Mouse (Mus musculus) forebrain, embryonic 12.5 days (tissue): ENCODE data around the gene Pex10. TPM values are rescaled to one million over a fixed set of nuclear protein-coding genes. Genes with fewer than 3 reads are reported as not detected.

Experiments
- ATAC-seq: fragments of 200-750 bp; cut with Nextera tagmentation; 2 replicates; pipeline ENCODE4 v1.8.0; 2017; ENCODE audit warnings: moderate TSS enrichment; ENCODE audit not compliant: low FRiP score
- H3K27ac ChIP-seq: fragments of 300-500 bp; sonication (generic); 2 replicates; pipeline ENCODE4 v1.5.1; 2016; ENCODE audit warnings: mild to moderate bottlenecking
- H3K27me3 ChIP-seq: fragments of 300-500 bp; sonication (generic); 2 replicates; pipeline ENCODE4 v1.6.1; 2016; ENCODE audit warnings: mild to moderate bottlenecking
- H3K36me3 ChIP-seq: fragments of 300-500 bp; sonication (generic); replicated peaks from 2 replicates; pipeline ENCODE4 v1.6.1; 2016; ENCODE audit warnings: mild to moderate bottlenecking
- H3K4me1 ChIP-seq: fragments of 300-500 bp; sonication (generic); 2 replicates; pipeline ENCODE4 v1.6.1; 2016
- H3K4me2 ChIP-seq: fragments of 300-500 bp; sonication (generic); 2 replicates; pipeline ENCODE4 v1.6.1; 2016; ENCODE audit warnings: mild to moderate bottlenecking, moderate library complexity
- H3K4me3 ChIP-seq: fragments of 300-500 bp; sonication (generic); replicated peaks from 2 replicates; pipeline ENCODE4 v1.5.1; 2016; ENCODE audit warnings: mild to moderate bottlenecking
- H3K9ac ChIP-seq: fragments of 300-500 bp; sonication (generic); 2 replicates; pipeline ENCODE4 v1.6.1; 2016; ENCODE audit warnings: mild to moderate bottlenecking
- H3K9me3 ChIP-seq: fragments of 300-500 bp; sonication (generic); 2 replicates; pipeline ENCODE4 v1.6.1; 2016
- WGBS: fragments of 180-500 bp; shearing (Covaris S2); methylation state at CpG from one replicate; pipeline ENCODE4 v1.1.7; 2016; 5-methylcytosine and 5-hydroxymethylcytosine counted together
- polyA plus RNA-seq: library from polyadenylated mRNA; unstranded; fragments of >200 nt; fragmentation: Nextera tagmentation; extraction: Ambion mirVana; gene quantifications from 2 replicates; pipeline ENCODE4 v1.2.1, GENCODE M21; 2016

The Pex10 gene
- polyA plus RNA-seq = 17.2 and 19.3 TPM in 2 replicates

GRCm38 (mm10) chr4:155066834-155067522 lies at the start of gene Pex10:
Pex10 (plus strand) TSS chr4:155067016.
- no peaks in the 10 kb centered on the region for H3K9me3 ChIP-seq
- ATAC-seq = peak; percentile 94
- H3K4me1 ChIP-seq = peaks cover 23% of the 10 kb centered on the region
- peak within 1 kb of the TSS; percentile 71 for H3K4me2 ChIP-seq
- WGBS = under 1% methylated on average over 48 of the region's 48 CpGs
- peak within 1 kb of the TSS; percentile 77 for H3K27ac ChIP-seq
- H3K27me3 ChIP-seq = peaks cover 15% of the 10 kb centered on the region; the same call in 1 of the 2 replicates
- H3K9ac ChIP-seq = peak within 1 kb of the TSS; percentile 71
- peak within 1 kb of the TSS; percentile 55 for H3K4me3 ChIP-seq
- H3K36me3 ChIP-seq = peaks cover 40% of the 10 kb centered on the region

- no peak overlapping the region for H3K4me2 ChIP-seq
- peaks cover 77% of the 10 kb centered on the region for H3K4me1 ChIP-seq
- peaks cover 30% of the 10 kb centered on the region for H3K27me3 ChIP-seq
- H3K27ac ChIP-seq = no peak overlapping the region
- ATAC-seq = no peak
- H3K36me3 ChIP-seq = no peaks in the 10 kb centered on the region
- H3K9me3 ChIP-seq = no peaks in the 10 kb centered on the region
- 77% methylated on average over 11 of the region's 11 CpGs for WGBS
- H3K9ac ChIP-seq = no peak overlapping the region
- H3K4me3 ChIP-seq = no peak overlapping the region
These were observed 49.5 kb upstream of the Pex10 start for GRCm38 (mm10) chr4:155017253-155017878.

- Histone ChIP-seq H3K4me3 (no peak overlapping the region), H3K27me3 (peaks cover 30% of the 10 kb centered on the region), H3K4me1 (peaks cover 74% of the 10 kb centered on the region), H3K27ac (no peak overlapping the region), H3K4me2 (no peak overlapping the region; the same call in 1 of the 2 replicates), H3K36me3 (no peaks in the 10 kb centered on the region), H3K9ac (no peak overlapping the region), H3K9me3 (no peaks in the 10 kb centered on the region)
- WGBS = 79% methylated on average over 8 of the region's 8 CpGs
- ATAC-seq = no peak
These were observed 48.8 kb upstream of the Pex10 start for GRCm38 (mm10) chr4:155018066-155018465.

GRCm38 (mm10) chr4:155018601-155019335 lies 48.0 kb upstream of the Pex10 start:
- Histone ChIP-seq H3K27me3 (peaks cover 24% of the 10 kb centered on the region), H3K4me3 (peak overlapping the region; percentile 25), H3K27ac (peak overlapping the region; percentile 9; the same call in 1 of the 2 replicates), H3K4me1 (peaks cover 72% of the 10 kb centered on the region), H3K9ac (peak overlapping the region; percentile 17; the same call in 1 of the 2 replicates), H3K9me3 (no peaks in the 10 kb centered on the region), H3K36me3 (no peaks in the 10 kb centered on the region), H3K4me2 (peak overlapping the region; percentile 49)
- 5% methylated on average over 15 of the region's 15 CpGs for WGBS
- peak; percentile 61; the same call in 1 of the 2 replicates for ATAC-seq

GRCm38 (mm10) chr4:155019336-155019847 lies 47.4 kb upstream of the Pex10 start:
- peak overlapping the region; percentile 49 for H3K4me2 ChIP-seq
- H3K9me3 ChIP-seq = no peaks in the 10 kb centered on the region
- H3K27ac ChIP-seq = peak overlapping the region; percentile 33
- peak; percentile 62; the same call in 1 of the 2 replicates for ATAC-seq
- peaks cover 71% of the 10 kb centered on the region for H3K4me1 ChIP-seq
- no peaks in the 10 kb centered on the region for H3K36me3 ChIP-seq
- H3K9ac ChIP-seq = peak overlapping the region; percentile 17; the same call in 1 of the 2 replicates
- H3K4me3 ChIP-seq = peak overlapping the region; percentile 25
- H3K27me3 ChIP-seq = peaks cover 19% of the 10 kb centered on the region
- WGBS = under 1% methylated on average over 10 of the region's 10 CpGs

GRCm38 (mm10) chr4:155020141-155020540 lies 46.7 kb upstream of the Pex10 start:
- Histone ChIP-seq H3K36me3 (no peaks in the 10 kb centered on the region), H3K4me3 (no peak overlapping the region), H3K4me2 (no peak overlapping the region), H3K27ac (peak overlapping the region; percentile 33), H3K27me3 (peaks cover 19% of the 10 kb centered on the region), H3K4me1 (peaks cover 77% of the 10 kb centered on the region), H3K9me3 (no peaks in the 10 kb centered on the region), H3K9ac (no peak overlapping the region)
- WGBS = 80% methylated on average over 1 of the region's 1 CpGs
- ATAC-seq = no peak

- Histone ChIP-seq H3K9me3 (no peaks in the 10 kb centered on the region), H3K9ac (no peak overlapping the region), H3K27me3 (peaks cover 19% of the 10 kb centered on the region), H3K4me3 (no peak overlapping the region), H3K36me3 (no peaks in the 10 kb centered on the region), H3K27ac (no peak overlapping the region), H3K4me2 (no peak overlapping the region), H3K4me1 (peaks cover 76% of the 10 kb centered on the region)
- WGBS = 48% methylated on average over 9 of the region's 9 CpGs
- no peak for ATAC-seq
These were observed 46.0 kb upstream of the Pex10 start for GRCm38 (mm10) chr4:155020813-155021212.

- WGBS = 71% methylated on average over 7 of the region's 7 CpGs
- peaks cover 13% of the 10 kb centered on the region for H3K27me3 ChIP-seq
- H3K4me1 ChIP-seq = peaks cover 64% of the 10 kb centered on the region
- H3K4me2 ChIP-seq = no peak overlapping the region
- H3K36me3 ChIP-seq = no peaks in the 10 kb centered on the region
- H3K9ac ChIP-seq = no peak overlapping the region
- no peak overlapping the region for H3K27ac ChIP-seq
- no peak overlapping the region for H3K4me3 ChIP-seq
- H3K9me3 ChIP-seq = no peaks in the 10 kb centered on the region
- ATAC-seq = no peak
These were observed 44.5 kb upstream of the Pex10 start for GRCm38 (mm10) chr4:155022228-155022855.

- Histone ChIP-seq H3K4me3 (no peak overlapping the region), H3K9ac (no peak overlapping the region), H3K9me3 (no peaks in the 10 kb centered on the region), H3K27me3 (no peaks in the 10 kb centered on the region), H3K4me1 (peaks cover 47% of the 10 kb centered on the region), H3K27ac (peak overlapping the region; percentile 78), H3K36me3 (no peaks in the 10 kb centered on the region), H3K4me2 (no peak overlapping the region)
- ATAC-seq = peak; percentile 45; the same call in 1 of the 2 replicates
- WGBS = 77% methylated on average over 11 of the region's 11 CpGs
These were observed 42.4 kb upstream of the Pex10 start for GRCm38 (mm10) chr4:155024170-155025010.

GRCm38 (mm10) chr4:155033115-155033514 lies 33.7 kb upstream of the Pex10 start:
- no peak overlapping the region for H3K4me2 ChIP-seq
- no peaks in the 10 kb centered on the region for H3K9me3 ChIP-seq
- H3K27me3 ChIP-seq = peaks cover 67% of the 10 kb centered on the region
- peaks cover 33% of the 10 kb centered on the region for H3K4me1 ChIP-seq
- no peak overlapping the region for H3K27ac ChIP-seq
- WGBS = 27% methylated on average over 6 of the region's 6 CpGs
- no peak overlapping the region for H3K9ac ChIP-seq
- H3K4me3 ChIP-seq = no peak overlapping the region
- no peak for ATAC-seq
- H3K36me3 ChIP-seq = no peaks in the 10 kb centered on the region

GRCm38 (mm10) chr4:155034202-155034601 lies 32.6 kb upstream of the Pex10 start:
- no peaks in the 10 kb centered on the region for H3K9me3 ChIP-seq
- H3K27ac ChIP-seq = no peak overlapping the region
- H3K36me3 ChIP-seq = no peaks in the 10 kb centered on the region
- H3K4me2 ChIP-seq = no peak overlapping the region
- no peak overlapping the region for H3K9ac ChIP-seq
- no peak for ATAC-seq
- H3K4me1 ChIP-seq = peaks cover 30% of the 10 kb centered on the region
- H3K4me3 ChIP-seq = no peak overlapping the region
- peaks cover 67% of the 10 kb centered on the region for H3K27me3 ChIP-seq
- WGBS = 25% methylated on average over 7 of the region's 7 CpGs
